Mouse (Mus musculus): Measurements from ENCODE around the gene Sfswap. TPM values are rescaled to one million over a fixed set of nuclear protein-coding genes. Genes with fewer than 3 reads are reported as not detected.
"Not testable (repeated sequence)": the region's sequence is repeated elsewhere in the genome, so short reads cannot be mapped to it uniquely, and the experiment has no call there.

Sfswap gene
- total RNA-seq (2021) = 10 to 100 TPM; 30.3 to 33.7 TPM

- DNase-seq (ENCODE audit: low spot score) = peak; percentile 60
- intact Hi-C loops (cut with DNase I) = loop anchor here (5.0 kb wide), 2 partner anchors 81 to 84 kb away; partner anchors contain the start of gene Mmp17
Measured at GRCm38 (mm10) chr5:129500722-129501634, at the start of gene Sfswap. Sfswap (plus strand) TSS chr5:129501221.

- DNase-seq (ENCODE audit: low spot score) = no peak
- intact Hi-C loops (cut with DNase I) = no loop called here
Measured at GRCm38 (mm10) chr5:129452561-129452960, 48.5 kb upstream of the Sfswap start.

GRCm38 (mm10) chr5:129454802-129455528 lies 46.1 kb upstream of the Sfswap start:
- intact Hi-C loops (cut with DNase I) = no loop called here
- peak; percentile 66 for DNase-seq (ENCODE audit: low spot score)

- intact Hi-C loops (cut with DNase I) = no loop called here
Measured at GRCm38 (mm10) chr5:129455529-129455896, 45.5 kb upstream of the Sfswap start.

GRCm38 (mm10) chr5:129456579-129457140 lies 44.4 kb upstream of the Sfswap start:
- no peak for DNase-seq (ENCODE audit: low spot score)
- intact Hi-C loops (cut with DNase I) = no loop called here

More at GRCm38 (mm10) chr5:129455529-129455896, 45.5 kb upstream of the Sfswap start:
- DNase-seq (ENCODE audit: low spot score) = no peak

GRCm38 (mm10) chr5:129458109-129458508 lies 42.9 kb upstream of the Sfswap start:
- intact Hi-C loops (cut with DNase I) = no loop called here
- no peak for DNase-seq (ENCODE audit: low spot score)

- intact Hi-C loops (cut with DNase I) = no loop called here
- no peak for DNase-seq (ENCODE audit: low spot score)
Measured at GRCm38 (mm10) chr5:129458541-129458940, 42.5 kb upstream of the Sfswap start.

- intact Hi-C loops (cut with DNase I) = no loop called here
- DNase-seq (ENCODE audit: low spot score) = no peak
Measured at GRCm38 (mm10) chr5:129460798-129461476, 40.1 kb upstream of the Sfswap start.

GRCm38 (mm10) chr5:129463648-129464047 lies 37.4 kb upstream of the Sfswap start:
- not testable (repeated sequence) for DNase-seq (ENCODE audit: low spot score)

GRCm38 (mm10) chr5:129465788-129466187 lies 35.2 kb upstream of the Sfswap start:
- intact Hi-C loops (cut with DNase I) = no loop called here
- DNase-seq (ENCODE audit: low spot score) = no peak

More at GRCm38 (mm10) chr5:129463648-129464047, 37.4 kb upstream of the Sfswap start:
- intact Hi-C loops (cut with DNase I) = not testable (repeated sequence)

- intact Hi-C loops (cut with DNase I) = no loop called here
- DNase-seq (ENCODE audit: low spot score) = no peak
Measured at GRCm38 (mm10) chr5:129475532-129476045, 25.4 kb upstream of the Sfswap start.

- intact Hi-C loops (cut with DNase I) = no loop called here
- DNase-seq (ENCODE audit: low spot score) = no peak
Measured at GRCm38 (mm10) chr5:129489879-129490278, 11.1 kb upstream of the Sfswap start.

GRCm38 (mm10) chr5:129501671-129502070 lies 650 bp downstream of the Sfswap start:
- intact Hi-C loops (cut with DNase I) = loop anchor here (2.0 to 5.0 kb wide), 3 partner anchors 21 to 84 kb away; partner anchors contain the start of gene Mmp17
- DNase-seq (ENCODE audit: low spot score) = no peak

- DNase-seq (ENCODE audit: low spot score) = no peak
- intact Hi-C loops (cut with DNase I) = no loop called here
Measured at GRCm38 (mm10) chr5:129506886-129507285, 5.9 kb downstream of the Sfswap start.

- no peak for DNase-seq (ENCODE audit: low spot score)
- intact Hi-C loops (cut with DNase I) = no loop called here
Measured at GRCm38 (mm10) chr5:129518180-129518579, 17.2 kb downstream of the Sfswap start.

GRCm38 (mm10) chr5:129518786-129519185 lies 17.8 kb downstream of the Sfswap start:
- intact Hi-C loops (cut with DNase I) = no loop called here
- DNase-seq (ENCODE audit: low spot score) = no peak

- intact Hi-C loops (cut with DNase I) = no loop called here
- no peak for DNase-seq (ENCODE audit: low spot score)
Measured at GRCm38 (mm10) chr5:129519591-129519990, 18.6 kb downstream of the Sfswap start.

- no peak for DNase-seq (ENCODE audit: low spot score)
- intact Hi-C loops (cut with DNase I) = no loop called here
Measured at GRCm38 (mm10) chr5:129521501-129521900, 20.5 kb downstream of the Sfswap start.

- intact Hi-C loops (cut with DNase I) = loop anchor here (2.0 kb wide), 1 partner anchor 19 kb away; no protein-coding TSS in a partner anchor
- DNase-seq (ENCODE audit: low spot score) = no peak
Measured at GRCm38 (mm10) chr5:129521913-129522312, 20.9 kb downstream of the Sfswap start.
